Mouse (Mus musculus) forebrain, embryonic 16.5 days (tissue): ENCODE data around the gene Otub1. TPM values are rescaled to one million over a fixed set of nuclear protein-coding genes. Genes with fewer than 3 reads are reported as not detected.
A peak's percentile ranks its signal among the peaks of the same experiment; 100 is the strongest.

Experiments used
- ATAC-seq: fragments of 200-750 bp; cut with Nextera tagmentation; 2 replicates; pipeline ENCODE4 v1.8.0; 2017; ENCODE audit warnings: mild to moderate bottlenecking, moderate library complexity
- H3K27ac ChIP-seq: fragments of 300-500 bp; sonication (generic); 2 replicates; pipeline ENCODE4 v1.5.1; 2014; ENCODE audit warnings: low read length, control low read depth
- H3K27me3 ChIP-seq: fragments of 300-500 bp; sonication (generic); replicated peaks from 2 replicates; pipeline ENCODE4 v1.6.1; 2014; ENCODE audit warnings: low read length; ENCODE audit not compliant: control insufficient read depth, insufficient read depth
- H3K36me3 ChIP-seq: fragments of 300-500 bp; sonication (generic); 2 replicates; pipeline ENCODE4 v1.6.1; 2014; ENCODE audit not compliant: control insufficient read depth, insufficient read depth
- H3K4me1 ChIP-seq: fragments of 300-500 bp; sonication (generic); replicated peaks from 2 replicates; pipeline ENCODE4 v1.6.1; 2014; ENCODE audit warnings: low read length; ENCODE audit not compliant: control insufficient read depth, insufficient read depth
- H3K4me2 ChIP-seq: fragments of 300-500 bp; sonication (generic); 2 replicates; pipeline ENCODE4 v1.6.1; 2014; ENCODE audit warnings: mild to moderate bottlenecking, low read length, control low read depth
- H3K4me3 ChIP-seq: fragments of 300-500 bp; sonication (generic); replicated peaks from 2 replicates; pipeline ENCODE4 v1.5.1; 2014; ENCODE audit warnings: mild to moderate bottlenecking, low read length, control low read depth
- H3K9ac ChIP-seq: fragments of 300-500 bp; sonication (generic); replicated peaks from 2 replicates; pipeline ENCODE4 v1.6.1; 2014; ENCODE audit warnings: low read depth, low read length, control low read depth
- H3K9me3 ChIP-seq: fragments of 300-500 bp; sonication (generic); 2 replicates; pipeline ENCODE4 v1.6.1; 2016; ENCODE audit warnings: low read length; ENCODE audit not compliant: control insufficient read depth
- WGBS: fragments of 180-500 bp; shearing (Covaris S2); extraction: QIAGEN DNeasy Blood & Tissue Kit; methylation state at CpG from one replicate; pipeline ENCODE4 v1.1.7; 2014; 5-methylcytosine and 5-hydroxymethylcytosine counted together
- polyA plus RNA-seq: library from polyadenylated mRNA; unstranded; fragments of >200 nt; fragmentation: Nextera tagmentation; extraction: Ambion mirVana; gene quantifications from 2 replicates; pipeline ENCODE4 v1.2.1, GENCODE M21; 2015

Gene Otub1
- polyA plus RNA-seq, 1 experiment from 2014 or later, result 235 TPM

DNA sequence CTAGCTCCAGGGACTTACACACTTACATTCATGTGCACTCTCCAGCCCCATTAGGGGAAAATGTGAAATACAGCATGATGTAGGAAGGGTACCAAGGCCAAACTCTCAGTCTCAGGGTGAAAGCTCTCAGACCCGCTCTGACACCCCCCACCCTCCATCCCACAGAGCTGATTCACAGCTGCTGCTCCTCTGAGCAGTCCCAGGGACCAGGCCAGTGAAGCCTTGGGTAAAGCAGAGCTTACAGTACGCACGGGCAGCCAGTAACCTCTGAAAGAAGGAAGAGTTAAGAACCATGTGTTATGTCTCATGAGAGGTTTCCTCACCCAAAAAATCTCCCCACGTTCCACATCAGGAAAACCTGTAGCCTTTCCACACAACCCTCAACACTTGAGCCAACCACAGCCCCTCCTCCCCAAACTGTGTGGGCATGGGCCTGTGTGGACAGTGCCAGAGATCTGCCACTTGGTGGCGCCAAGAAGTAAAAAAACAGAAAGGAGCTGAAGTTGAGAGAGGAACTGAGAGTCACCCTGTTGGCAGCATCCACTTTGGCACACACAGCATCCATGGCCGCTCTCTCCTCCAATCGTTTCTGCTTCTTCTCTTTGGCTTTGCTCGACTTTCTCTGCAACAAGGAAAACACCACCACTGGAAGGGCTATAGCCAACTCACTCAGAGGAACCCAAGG is 28.6 kb upstream of the Otub1 start:
- ATAC-seq, result peak; percentile 94
- H3K4me3 ChIP-seq, result no peak overlapping the region
- no peak overlapping the region for H3K27ac ChIP-seq
- H3K4me1 ChIP-seq, result peaks cover 6% of the 10 kb centered on the region
- 44% methylated on average over 8 of the region's 8 CpGs for WGBS
- peaks cover 9% of the 10 kb centered on the region; the same call in 1 of the 2 replicates for H3K36me3 ChIP-seq
- no peak overlapping the region for H3K4me2 ChIP-seq
- no peak overlapping the region for H3K9ac ChIP-seq
- H3K9me3 ChIP-seq, result no peaks in the 10 kb centered on the region
- H3K27me3 ChIP-seq, result no peaks in the 10 kb centered on the region

DNA sequence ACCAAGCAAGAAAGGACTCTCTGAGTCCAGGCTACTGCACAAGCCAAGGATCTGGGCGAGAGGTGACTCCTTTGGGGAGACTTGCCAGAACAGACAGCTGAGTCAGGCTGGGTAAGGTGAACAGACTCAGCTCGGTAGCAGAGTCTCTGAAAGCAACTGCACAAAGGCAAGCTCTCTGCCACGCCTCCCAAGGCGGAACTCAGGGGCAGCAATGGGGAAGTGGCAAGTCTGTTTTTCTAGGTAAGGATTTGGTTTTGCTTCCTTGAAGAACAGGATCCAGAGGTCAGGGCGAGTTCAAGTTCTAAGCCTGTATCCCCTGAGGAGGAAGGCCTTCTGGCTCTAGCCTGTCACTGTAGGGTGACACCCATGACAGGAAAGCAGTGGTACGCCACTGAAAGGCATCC is 20.4 kb upstream of the Otub1 start:
- WGBS, result 82% methylated on average over 6 of the region's 6 CpGs
- no peak for ATAC-seq
- Histone ChIP-seq H3K27ac (no peak overlapping the region), H3K9me3 (no peaks in the 10 kb centered on the region), H3K9ac (no peak overlapping the region), H3K4me1 (no peaks in the 10 kb centered on the region), H3K4me3 (no peak overlapping the region), H3K27me3 (no peaks in the 10 kb centered on the region), H3K4me2 (no peak overlapping the region), H3K36me3 (peaks cover 26% of the 10 kb centered on the region)

DNA sequence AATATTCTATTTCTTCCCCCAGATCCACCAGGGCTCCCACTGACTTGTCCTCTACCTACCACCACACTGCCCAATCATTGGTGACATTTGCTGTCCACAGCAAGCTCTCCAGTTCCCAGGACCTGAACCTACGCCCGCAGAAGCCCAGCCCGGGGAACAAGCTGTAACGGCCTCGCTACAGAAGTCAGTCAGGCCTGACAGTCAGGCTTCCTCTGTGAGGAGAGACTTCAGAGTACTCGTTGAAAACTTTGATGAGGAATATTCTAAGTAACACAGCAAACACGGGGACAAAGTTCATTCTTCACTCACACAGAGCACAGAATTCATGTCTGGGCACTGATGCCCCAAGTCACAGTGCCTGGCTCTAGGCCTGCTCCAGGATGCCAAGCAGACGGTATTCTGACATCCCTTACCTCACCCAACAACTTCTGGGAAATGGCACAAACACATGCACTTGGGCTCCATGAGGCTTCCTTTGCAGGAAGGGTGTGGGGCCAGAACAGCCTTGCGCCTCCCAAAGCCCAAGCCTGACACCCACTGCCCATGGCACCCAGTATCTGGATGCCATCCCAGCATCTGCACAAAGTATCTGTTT is 19.1 kb upstream of the Otub1 start:
- Histone ChIP-seq H3K9ac (no peak overlapping the region), H3K4me3 (no peak overlapping the region), H3K9me3 (no peaks in the 10 kb centered on the region), H3K36me3 (peaks cover 23% of the 10 kb centered on the region), H3K27ac (no peak overlapping the region), H3K4me2 (no peak overlapping the region), H3K4me1 (no peaks in the 10 kb centered on the region), H3K27me3 (no peaks in the 10 kb centered on the region)
- ATAC-seq, result no peak
- whole genome bisulfite sequencing, result 86% methylated on average over 9 of the region's 9 CpGs

DNA sequence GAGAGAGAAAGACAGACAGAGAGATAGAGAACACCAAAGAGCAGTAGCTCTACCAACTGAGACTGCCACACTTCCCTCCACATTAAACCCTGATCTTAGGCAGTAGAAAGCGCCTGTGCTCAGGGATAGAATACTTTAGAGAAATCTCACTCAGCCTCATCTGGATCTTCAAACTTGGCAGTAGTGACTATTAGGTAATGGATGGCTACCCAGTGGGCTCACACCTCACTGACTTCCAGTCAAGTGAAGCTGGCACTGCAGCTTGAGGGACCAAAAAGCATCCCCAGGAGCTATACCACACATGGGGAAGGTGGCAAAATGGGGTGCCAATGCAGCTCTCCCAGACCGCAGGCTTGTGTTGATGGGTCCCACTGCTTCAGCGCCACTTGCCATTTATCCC is 18.1 kb upstream of the Otub1 start:
- Histone ChIP-seq H3K4me3 (no peak overlapping the region), H3K36me3 (peaks cover 19% of the 10 kb centered on the region), H3K27ac (no peak overlapping the region), H3K9ac (no peak overlapping the region), H3K27me3 (no peaks in the 10 kb centered on the region), H3K4me2 (no peak overlapping the region), H3K9me3 (no peaks in the 10 kb centered on the region), H3K4me1 (no peaks in the 10 kb centered on the region)
- ATAC-seq, result no peak
- WGBS, result 86% methylated on average over 3 of the region's 3 CpGs

DNA sequence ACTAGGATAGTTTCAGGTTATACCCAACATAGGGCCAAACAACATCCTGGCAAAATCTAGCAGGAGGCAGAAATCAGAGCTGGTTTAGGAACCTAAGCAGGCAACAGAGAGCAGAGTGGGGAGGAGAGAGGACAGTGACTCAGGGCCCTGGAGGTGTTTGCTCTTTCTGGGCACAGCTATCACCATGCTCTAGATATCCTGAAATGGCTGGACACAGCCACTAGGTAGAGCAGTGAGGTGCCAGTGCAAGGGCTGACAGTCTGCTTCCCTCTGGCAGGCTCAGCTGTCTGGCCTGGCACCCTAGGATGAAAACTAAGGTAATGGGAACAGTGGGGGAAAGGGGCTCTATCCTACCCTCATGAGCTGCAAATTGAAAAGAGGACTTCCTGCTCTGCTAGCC is 17.4 kb upstream of the Otub1 start:
- no peak overlapping the region for H3K4me3 ChIP-seq
- no peaks in the 10 kb centered on the region for H3K9me3 ChIP-seq
- ATAC-seq, result no peak
- H3K27me3 ChIP-seq, result no peaks in the 10 kb centered on the region
- H3K9ac ChIP-seq, result no peak overlapping the region
- no peak overlapping the region for H3K4me2 ChIP-seq
- no peak overlapping the region for H3K27ac ChIP-seq
- H3K4me1 ChIP-seq, result no peaks in the 10 kb centered on the region
- peaks cover 15% of the 10 kb centered on the region for H3K36me3 ChIP-seq

DNA sequence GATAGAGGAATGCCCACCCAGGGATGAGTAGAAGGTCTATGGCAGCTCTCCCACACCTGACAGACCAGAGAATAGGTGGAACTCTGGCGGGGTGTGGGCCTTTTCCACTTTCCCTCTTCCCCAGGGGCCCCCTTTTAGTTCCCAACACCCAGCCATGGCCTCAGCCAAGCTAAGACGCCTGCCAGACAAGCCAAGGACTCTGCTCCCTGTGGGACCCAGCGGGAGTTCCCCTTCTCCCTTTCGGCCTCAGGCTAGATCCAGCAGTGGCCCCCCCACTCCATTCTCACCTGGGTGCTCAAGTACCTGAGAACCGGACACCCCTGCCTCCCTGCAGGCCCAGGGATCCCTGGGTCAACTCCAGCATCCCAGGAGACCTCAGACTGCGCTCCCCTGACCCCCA is 16.1 kb upstream of the Otub1 start:
- no peak overlapping the region for H3K4me2 ChIP-seq
- no peaks in the 10 kb centered on the region for H3K9me3 ChIP-seq
- no peak overlapping the region for H3K4me3 ChIP-seq
- ATAC-seq, result no peak
- no peak overlapping the region for H3K27ac ChIP-seq
- WGBS, result 84% methylated on average over 6 of the region's 6 CpGs
- no peaks in the 10 kb centered on the region for H3K27me3 ChIP-seq
- H3K4me1 ChIP-seq, result peaks cover 4% of the 10 kb centered on the region
- H3K36me3 ChIP-seq, result peaks cover 9% of the 10 kb centered on the region
- H3K9ac ChIP-seq, result no peak overlapping the region

DNA sequence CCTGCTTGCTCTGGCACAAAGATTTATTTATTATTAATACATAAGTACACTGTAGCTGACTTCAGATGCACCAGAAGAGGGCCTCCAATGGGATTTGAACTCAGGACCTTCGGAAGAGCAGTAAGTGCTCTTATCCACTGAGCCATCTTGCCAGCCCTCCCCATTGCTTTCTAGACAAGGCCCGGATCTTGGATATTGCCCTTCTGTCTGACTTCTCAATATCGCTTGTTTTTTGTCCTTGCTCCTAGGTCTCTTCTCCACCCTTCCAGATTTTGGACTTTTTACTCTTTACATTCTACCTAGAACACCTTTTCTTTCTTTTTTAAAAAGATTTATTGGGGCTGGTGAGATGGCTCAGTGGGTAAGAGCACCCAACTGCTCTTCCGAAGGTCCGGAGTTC is 12.6 kb upstream of the Otub1 start:
- no peak overlapping the region for H3K9ac ChIP-seq
- H3K36me3 ChIP-seq, result peaks cover 7% of the 10 kb centered on the region; the same call in 1 of the 2 replicates
- no peak for ATAC-seq
- no peak overlapping the region for H3K4me2 ChIP-seq
- WGBS, result 96% methylated on average over 5 of the region's 5 CpGs
- no peaks in the 10 kb centered on the region for H3K9me3 ChIP-seq
- no peak overlapping the region for H3K27ac ChIP-seq
- H3K4me1 ChIP-seq, result peaks cover 28% of the 10 kb centered on the region
- no peak overlapping the region for H3K4me3 ChIP-seq
- no peaks in the 10 kb centered on the region for H3K27me3 ChIP-seq

DNA sequence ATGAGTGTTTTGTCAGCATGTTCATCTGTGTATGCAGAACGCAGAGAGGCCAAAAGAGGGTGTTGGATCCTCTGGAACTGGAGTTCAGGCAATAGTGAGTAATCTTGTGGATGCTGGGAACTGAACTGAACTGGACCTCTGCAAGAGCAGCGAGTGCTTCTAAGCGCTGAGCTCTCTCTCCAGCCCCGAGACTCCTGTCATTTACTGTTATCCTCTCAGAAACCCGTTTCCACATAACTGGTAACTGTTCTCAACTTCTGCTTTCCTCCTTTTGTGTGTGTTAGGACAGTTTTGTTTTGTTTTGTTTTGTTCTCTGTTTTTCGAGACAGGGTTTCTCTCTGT is 11.8 kb upstream of the Otub1 start:
- no peaks in the 10 kb centered on the region for H3K9me3 ChIP-seq
- H3K36me3 ChIP-seq, result peaks cover 7% of the 10 kb centered on the region; the same call in 1 of the 2 replicates
- H3K27ac ChIP-seq, result no peak overlapping the region
- peak overlapping the region; percentile 68 for H3K4me3 ChIP-seq
- no peak for ATAC-seq
- WGBS, result 8% methylated on average over 6 of the region's 6 CpGs
- H3K4me2 ChIP-seq, result peak overlapping the region; percentile 72
- H3K27me3 ChIP-seq, result no peaks in the 10 kb centered on the region
- H3K4me1 ChIP-seq, result peaks cover 28% of the 10 kb centered on the region
- H3K9ac ChIP-seq, result no peak overlapping the region

DNA sequence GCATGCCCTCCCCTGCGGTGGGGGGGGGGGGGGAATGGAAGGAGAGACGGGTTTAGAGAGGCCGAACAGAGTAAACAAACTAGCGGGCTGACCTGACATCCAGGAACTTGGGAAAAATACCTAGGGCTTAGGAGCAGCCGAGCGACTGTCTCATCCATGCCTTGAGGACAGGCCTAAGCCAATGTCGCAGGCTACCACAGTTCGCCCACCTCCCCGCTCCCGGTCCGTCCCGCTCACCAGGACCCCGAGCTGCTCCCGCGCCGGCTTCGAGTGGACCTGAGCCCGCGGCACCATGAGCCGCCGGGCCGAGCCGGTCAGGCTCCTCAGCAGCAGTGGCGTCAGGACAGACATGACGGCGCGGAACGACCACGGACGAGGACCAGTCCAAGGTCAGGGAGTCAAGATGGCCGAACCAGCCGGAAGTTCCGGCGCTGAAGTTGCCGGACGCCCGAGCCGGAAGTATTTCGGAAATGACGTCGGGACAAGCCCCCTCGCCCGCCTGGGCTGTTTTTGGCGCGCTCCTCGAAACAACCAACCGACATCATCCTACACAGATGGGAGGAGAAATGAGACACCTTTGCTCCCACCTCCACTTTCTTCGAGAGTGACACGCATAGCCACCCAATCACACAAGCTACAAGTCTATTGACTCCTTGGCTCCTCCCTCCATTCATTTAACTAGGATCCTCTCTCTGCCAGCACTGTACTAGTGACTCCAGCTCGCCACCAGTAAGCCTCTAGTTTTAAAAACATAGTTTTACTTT is 11.2 kb upstream of the Otub1 start, which contains the start of gene Cox8a:
TSS of gene Cox8a (minus strand) at position 455 of the 764 bp plus-strand sequence.
- Histone ChIP-seq H3K9me3 (no peaks in the 10 kb centered on the region), H3K4me2 (peak within 1 kb of the TSS; percentile 72), H3K4me3 (peak within 1 kb of the TSS; percentile 68), H3K4me1 (peaks cover 28% of the 10 kb centered on the region), H3K9ac (peak within 1 kb of the TSS; percentile 67), H3K36me3 (peaks cover 7% of the 10 kb centered on the region; the same call in 1 of the 2 replicates), H3K27me3 (no peaks in the 10 kb centered on the region), H3K27ac (peak within 1 kb of the TSS; percentile 76)
- ATAC-seq, result peak; percentile 99
- under 1% methylated on average over 50 of the region's 50 CpGs for WGBS
